Mouse (Mus musculus) liver, postnatal 0 days (tissue): ENCODE measurements around the gene Fam168a.

Experiments
- CTCF ChIP-seq: sonication (generic); IDR thresholded peaks from 2 replicates; pipeline ENCODE4 v1.5.1; 2016; ENCODE audit warnings: antibody characterized with exemption, low read depth
- EP300 ChIP-seq: IDR thresholded peaks from 2 replicates; pipeline ENCODE4 v1.6.1; 2016; ENCODE audit warnings: antibody characterized with exemption, low read depth, mild to moderate bottlenecking

DNA sequence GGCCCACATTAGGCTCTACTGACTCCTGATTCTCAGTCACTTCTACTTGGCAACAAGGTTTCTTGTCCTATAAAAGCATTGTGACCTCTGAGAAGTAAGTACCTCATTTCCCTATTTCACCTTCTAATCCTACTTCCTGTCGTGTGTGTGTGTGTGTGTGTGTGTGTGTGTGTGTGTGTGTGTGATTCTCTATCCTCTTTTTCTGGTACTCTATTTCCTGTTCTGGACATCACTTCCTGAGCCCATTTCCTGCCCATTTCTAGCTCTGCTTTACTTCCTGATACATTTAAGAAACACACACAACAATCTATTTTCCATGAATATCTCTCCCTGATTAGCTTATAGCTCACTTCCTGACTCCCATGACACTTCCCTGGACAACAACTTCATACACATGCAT, 169.4 kb downstream of the Fam168a start:
- TF ChIP-seq CTCF (no peak), EP300 (peak; percentile 38; the same call in 1 of the 2 replicates)
